Mouse (Mus musculus) c-Kit-negative CD71-positive TER-119-positive erythroid progenitor cells, embryonic 14.5 days (primary cell): ENCODE data around the gene Zfp185.
A peak's percentile ranks its signal among the peaks of the same experiment; 100 is the strongest.

Source experiments
- DNase-seq: peaks from one replicate; pipeline ENCODE4 v3.0.0-alpha.2; 2013; ENCODE audit warnings: low read depth, low spot score

Gene Zfp185

DNA sequence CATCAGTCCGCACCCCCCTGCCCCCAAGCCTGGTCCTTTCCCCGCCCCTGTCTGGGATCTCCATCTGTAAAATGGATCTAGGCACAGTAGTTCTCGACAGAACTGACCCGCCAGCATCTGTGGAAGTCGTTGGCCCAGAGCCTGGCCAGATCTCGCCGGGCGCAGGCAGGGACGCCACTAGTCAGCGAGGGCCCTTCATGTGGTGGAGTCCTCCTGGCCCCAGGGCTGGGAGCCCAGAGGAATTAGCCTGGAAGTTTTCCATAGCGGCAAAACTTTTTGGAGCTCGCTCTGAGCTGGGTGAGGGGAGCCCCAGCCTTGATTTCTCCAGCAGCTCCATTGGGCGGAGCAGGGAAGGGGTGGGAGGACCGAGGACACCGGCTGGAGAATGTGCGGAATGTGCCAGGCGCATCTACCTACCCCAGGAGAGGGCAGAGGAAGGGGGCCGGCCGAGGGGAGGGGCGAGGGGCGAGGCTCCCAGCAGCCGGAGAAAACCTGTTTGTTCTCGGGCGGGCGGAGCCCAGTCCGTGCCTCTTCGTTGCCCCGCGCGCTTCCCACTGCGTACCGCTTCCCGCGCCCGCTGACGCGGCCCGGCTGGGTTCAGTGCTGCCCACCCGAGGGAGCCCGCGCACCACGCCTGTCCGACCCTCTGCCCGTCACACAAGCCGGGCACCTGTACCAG lies at the start of gene Zfp185:
Gene Zfp185 (plus strand): TSS at position 499 of the 679 bp plus-strand sequence.
- no peak for DNase-seq

- DNase-seq: no peak
Measured at GRCm38 (mm10) chrX:72953464-72953863, 33.7 kb upstream of the Zfp185 start.

DNA sequence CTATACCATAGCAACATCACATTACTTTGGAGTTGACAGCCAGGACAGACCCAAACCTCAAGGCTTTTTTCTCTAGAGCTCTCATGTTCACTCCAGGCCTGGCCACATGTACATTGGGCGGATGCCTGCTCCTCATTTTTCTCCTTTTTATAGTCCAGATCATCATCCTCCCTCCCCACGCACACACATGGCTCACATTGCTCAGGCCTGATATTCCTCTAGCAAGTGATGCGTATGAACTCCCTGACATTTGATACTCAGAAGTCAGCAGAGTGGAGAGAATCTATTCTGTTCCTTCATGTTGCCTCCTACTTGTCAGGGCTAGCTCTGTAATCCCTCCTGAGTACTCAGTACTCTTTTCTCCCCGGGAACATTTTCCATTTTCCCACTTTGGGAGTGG lies 30.7 kb upstream of the Zfp185 start:
- no peak for DNase-seq

- no peak for DNase-seq
Measured at GRCm38 (mm10) chrX:72960431-72960830, 26.7 kb upstream of the Zfp185 start.

- no peak for DNase-seq
Measured at GRCm38 (mm10) chrX:72961511-72961910, 25.6 kb upstream of the Zfp185 start.

DNA sequence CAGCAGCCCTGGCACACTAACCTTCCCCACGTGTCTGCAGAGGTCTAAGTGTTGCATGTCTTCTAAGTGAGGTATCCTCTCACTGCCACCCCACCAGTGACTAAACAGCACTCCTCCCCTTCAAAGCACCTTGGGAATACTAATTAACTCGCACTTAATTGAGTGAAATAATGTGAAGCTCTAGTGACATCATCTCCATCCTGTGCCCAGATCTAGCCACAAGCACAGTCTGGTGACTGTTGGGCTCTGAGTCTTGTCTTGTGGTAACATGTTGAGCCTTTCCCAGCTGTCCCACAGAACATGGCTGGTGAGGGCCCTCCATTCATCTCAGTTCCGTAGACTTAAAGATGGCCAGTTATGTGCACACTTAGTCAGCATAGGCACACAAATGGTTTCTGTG lies 24.4 kb upstream of the Zfp185 start:
- no peak for DNase-seq

GRCm38 (mm10) chrX:72982831-72983230 lies 4.3 kb upstream of the Zfp185 start:
- no peak for DNase-seq

DNA sequence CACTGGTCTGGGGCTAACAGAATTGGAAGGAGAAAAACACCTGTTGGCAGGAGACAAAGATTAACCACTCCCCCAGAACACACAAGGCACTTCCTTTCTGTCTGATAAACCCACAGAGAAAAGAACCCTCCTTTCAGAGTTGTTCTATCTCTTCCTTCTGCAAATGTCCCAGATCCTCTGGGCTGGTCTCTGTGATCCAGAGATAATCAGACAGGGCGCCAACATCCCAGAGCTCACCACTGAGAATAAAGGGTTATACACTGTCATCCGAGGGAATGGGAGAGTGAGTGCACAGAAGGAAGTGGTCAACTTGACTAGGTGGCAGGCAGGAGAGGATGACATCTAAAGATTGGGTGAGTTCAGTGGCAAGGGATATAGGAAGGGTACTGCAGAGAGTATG lies 1.5 kb upstream of the Zfp185 start:
- DNase-seq: no peak

DNA sequence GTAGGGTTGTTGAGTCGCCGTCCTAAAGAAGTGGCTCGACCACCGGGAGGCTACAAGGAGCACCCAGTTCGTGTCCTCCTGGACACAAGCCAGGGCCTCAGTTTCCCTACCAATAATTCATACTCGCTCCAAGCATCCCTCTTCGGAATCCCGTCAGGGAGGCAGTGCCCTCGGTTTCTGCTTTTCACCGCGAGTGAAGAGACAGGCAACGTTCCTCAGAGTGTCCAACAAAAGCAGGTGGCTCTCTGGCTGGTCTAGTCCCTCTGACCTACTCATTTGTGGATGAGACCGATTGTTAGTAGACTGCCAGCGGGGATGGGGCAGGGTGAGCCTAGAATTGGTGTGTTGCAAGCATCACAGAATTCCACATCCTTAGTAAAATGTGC lies 374 bp downstream of the Zfp185 start:
- no peak for DNase-seq

DNA sequence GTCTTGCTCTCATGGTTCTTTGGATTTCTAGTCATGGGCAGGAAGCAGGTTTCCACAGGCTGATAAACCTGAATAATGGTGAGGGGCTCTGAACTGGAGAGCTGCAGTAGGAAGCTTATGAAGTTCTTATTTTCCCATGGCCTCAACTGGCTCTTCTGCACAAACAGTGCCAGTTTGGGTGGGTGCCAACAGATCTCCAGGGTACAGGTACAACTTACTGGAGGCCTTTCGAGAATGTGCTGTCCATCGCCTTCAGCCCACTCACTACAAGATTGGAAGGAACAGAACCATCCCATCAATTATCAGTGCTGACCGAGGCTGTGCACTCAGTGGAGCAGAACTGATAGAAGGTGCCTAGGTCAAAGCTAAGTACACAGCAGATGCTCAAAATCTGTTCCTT lies 1.3 kb downstream of the Zfp185 start:
- DNase-seq: no peak

- DNase-seq: no peak
Measured at GRCm38 (mm10) chrX:72990581-72990980, 3.4 kb downstream of the Zfp185 start.

GRCm38 (mm10) chrX:72992291-72992919 lies 5.3 kb downstream of the Zfp185 start:
- no peak for DNase-seq

DNA sequence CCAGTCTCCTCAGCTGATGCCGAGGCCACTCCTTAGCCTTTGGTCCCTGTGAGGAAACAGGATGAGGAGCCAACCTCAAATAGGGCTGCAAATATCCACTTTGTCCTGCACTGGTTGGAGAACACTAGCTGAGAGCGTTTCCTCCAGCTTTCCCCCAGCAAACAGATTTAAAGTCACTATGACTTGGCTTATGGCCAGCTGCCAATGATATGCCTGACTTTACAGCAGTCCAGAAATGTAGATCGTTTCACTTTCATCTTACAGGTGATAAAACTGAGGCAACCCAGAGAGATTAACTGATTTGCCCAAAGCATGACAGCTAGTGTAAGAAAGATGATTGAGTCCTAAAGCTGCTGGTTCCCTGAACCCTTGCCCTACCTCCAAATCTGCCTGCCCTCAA lies 8.4 kb downstream of the Zfp185 start:
- DNase-seq: no peak

- no peak for DNase-seq
Measured at GRCm38 (mm10) chrX:73003110-73003509, 16.0 kb downstream of the Zfp185 start.

GRCm38 (mm10) chrX:73005678-73006077 lies 18.5 kb downstream of the Zfp185 start:
- peak; percentile 55 for DNase-seq

DNA sequence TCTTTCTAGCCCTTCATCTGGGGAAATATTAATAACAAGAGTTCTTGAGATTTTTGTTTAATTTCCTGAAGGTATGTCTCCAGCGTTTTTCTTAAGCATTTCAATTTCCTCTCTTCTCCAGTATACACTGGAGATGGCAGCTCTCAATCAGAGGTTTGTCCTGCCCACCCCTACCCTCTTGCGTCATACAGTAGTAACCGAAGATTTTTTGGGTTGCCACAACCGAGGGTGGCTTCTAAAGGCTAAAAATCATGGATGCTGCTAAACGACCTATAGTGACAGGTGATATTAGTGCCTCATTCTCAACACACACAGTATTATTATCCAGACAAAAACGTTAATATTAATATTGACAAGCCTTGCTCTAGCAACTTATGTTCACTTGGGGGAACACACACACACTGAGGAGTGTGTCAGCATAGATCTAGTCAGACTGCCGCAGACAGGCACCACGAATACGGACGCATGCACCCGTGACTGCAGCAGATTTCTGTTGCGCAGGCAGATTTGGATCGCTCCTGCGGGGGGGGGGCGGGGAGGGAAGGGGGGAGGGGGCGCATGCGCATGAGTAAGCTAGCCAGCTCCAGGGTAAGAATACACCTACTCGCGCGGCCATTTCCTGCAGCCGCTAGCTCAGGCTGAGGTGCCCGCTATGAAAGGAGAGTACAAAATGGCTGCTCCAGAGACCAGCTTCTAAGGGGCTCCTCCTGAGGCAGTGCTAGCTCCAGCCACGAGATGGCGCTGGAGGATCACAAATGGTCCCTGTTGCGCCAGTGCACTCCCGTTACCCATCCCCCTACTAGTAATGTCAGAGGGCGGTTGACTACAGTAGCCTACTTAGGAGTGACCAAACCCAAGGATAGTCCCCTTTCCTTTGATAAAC lies 20.7 kb downstream of the Zfp185 start:
- peak; percentile 77 for DNase-seq

- no peak for DNase-seq
Measured at GRCm38 (mm10) chrX:73012846-73013245, 25.7 kb downstream of the Zfp185 start.

- DNase-seq: no peak
Measured at GRCm38 (mm10) chrX:73037003-73037402, 49.9 kb downstream of the Zfp185 start, which contains the start of gene Pnma5. Pnma5 (minus strand) TSS chrX:73037103.

DNA sequence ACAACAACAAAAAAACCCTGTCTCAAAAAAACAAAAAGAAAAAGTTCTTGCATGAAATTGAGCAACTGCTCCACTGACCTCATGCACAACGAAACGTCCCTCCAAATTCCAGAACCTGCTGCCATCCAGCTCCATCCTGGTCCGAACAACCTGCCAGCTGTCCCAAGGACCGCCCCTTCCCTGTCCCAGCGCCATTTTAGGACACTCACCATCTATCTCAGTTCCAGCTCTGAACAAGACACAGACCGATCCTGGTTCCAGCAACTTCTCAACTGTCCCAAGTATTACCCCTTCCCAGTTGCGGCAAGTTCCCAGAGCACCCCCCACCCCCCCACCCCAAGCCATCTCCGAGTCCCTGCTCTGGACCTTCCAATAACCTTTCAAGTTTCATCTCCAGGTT lies 51.7 kb downstream of the Zfp185 start:
- no peak for DNase-seq

- no peak for DNase-seq
Measured at GRCm38 (mm10) chrX:73039666-73040065, 52.5 kb downstream of the Zfp185 start.

GRCm38 (mm10) chrX:73053860-73054563 lies 66.9 kb downstream of the Zfp185 start:
- peak; percentile 43 for DNase-seq

- DNase-seq: no peak
Measured at GRCm38 (mm10) chrX:73061528-73061927, 74.4 kb downstream of the Zfp185 start.
